Mouse (Mus musculus) lung, postnatal 4 days (tissue): Measurements from ENCODE around the gene Olfr155.

Experiments
- DNase-seq, 2 experiments: peaks; one replicate each; pipeline ENCODE4 v3.0.0; 2021

The Olfr155 gene

DNA sequence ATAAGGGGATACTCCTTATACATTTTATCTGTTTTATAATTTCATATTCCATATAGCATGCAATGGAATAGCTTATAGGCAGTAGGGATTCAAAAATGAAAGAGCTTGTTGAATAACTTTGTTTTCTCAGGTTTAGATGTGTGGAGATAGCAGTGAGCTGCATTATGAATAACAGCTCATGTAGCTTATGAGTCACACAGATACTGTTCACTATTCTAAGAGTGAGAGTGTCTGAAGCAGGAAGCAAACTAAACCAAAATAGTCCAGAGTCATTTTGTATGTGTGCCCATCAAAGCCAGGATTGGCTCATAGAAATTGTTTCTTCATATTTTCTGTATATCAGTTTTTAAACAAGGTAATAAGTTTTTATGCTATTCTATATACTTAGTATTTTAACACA lies 45.8 kb downstream of the Olfr155 start:
- DNase-seq: no peak

DNA sequence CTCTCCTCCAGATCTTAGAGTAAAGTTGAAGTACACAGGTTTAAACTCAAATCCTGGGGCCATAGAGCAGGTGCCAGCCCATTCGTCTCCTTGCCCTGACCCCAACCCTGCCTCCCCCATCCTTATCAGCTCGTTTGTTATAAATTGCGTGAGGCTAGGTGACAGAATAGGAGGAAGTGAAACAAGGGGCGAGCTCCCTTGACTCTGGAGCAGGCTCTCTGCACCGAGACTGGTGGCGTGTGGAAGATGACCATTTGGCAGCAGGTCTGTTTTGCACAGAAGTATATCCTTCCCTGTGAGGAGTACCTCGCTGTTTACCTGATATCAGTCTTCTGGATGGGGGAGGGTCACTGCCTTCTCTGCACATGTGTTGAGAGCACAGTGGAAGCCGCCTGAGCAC lies 47.8 kb downstream of the Olfr155 start:
- no peak for DNase-seq

DNA sequence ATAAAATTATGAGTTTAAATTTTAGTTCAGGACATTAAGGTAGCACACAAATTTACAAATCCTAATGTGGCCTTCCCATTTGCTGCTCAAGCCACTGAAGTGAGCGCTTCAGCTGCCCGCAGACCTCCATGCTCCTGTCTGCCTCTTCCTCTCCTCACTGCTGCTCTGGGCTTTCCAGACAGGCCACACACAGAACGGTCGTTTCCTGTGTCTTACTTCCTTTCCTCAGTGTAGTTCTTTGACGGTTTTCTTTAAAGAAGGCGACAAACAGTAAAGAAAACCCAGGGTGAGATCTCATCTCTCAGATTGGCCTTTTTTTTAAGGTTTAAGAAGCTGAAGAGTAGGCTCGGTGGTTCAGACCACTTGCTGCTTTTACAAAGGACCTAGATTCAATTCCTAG lies 52.3 kb downstream of the Olfr155 start:
- no peak for DNase-seq

DNA sequence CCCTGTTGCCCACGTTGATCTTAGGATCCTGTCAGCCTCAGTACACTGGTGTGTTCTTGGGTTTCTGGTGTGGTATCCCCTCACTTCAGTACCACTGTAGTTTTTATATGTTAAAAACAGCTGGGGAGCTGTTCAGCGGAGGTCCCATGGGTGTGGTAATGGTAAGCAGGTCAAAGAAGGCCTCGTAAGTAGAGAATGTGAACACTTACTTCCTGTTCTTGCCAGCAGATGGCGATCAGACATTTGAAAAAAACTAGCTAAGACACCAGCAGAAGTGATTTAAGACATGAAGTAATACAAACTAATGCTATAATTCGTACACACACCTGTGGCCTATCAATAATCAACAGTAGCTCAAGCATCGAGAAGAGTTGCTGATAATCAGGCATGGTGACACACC lies 55.1 kb downstream of the Olfr155 start:
- peak in 1 of 2 experiments; percentile 67 for DNase-seq
